Mouse (Mus musculus) myocyte (in vitro differentiated cells): ENCODE measurements at regions not wholly inside any gene's neighbourhood (a gene's known extent, or its start where the extent isn't known, plus 50 kb on each side); places are given as distances from the start of the nearest gene placed in this dataset.

Experiments
- H3K27me3 ChIP-seq: one replicate; pipeline ENCODE4 v1.6.1; 2011; ENCODE audit not compliant: control insufficient read depth, insufficient read depth, insufficient read length
- H3K36me3 ChIP-seq: one replicate; pipeline ENCODE4 v1.6.1; 2011; ENCODE audit not compliant: control insufficient read depth, insufficient read depth
- H3K4me2 ChIP-seq: one replicate; pipeline ENCODE4 v1.6.1; 2011; ENCODE audit warnings: low read depth, control low read depth
- H3K4me3 ChIP-seq: one replicate; pipeline ENCODE4 v1.5.1; 2011; ENCODE audit warnings: mild to moderate bottlenecking, control low read depth, moderate library complexity
- H3K79me2 ChIP-seq: one replicate; pipeline ENCODE4 v1.6.1; 2011; ENCODE audit not compliant: control insufficient read depth, insufficient read depth
- H3ac ChIP-seq: one replicate; pipeline ENCODE4 v1.6.1; 2011; ENCODE audit not compliant: control insufficient read depth, insufficient read length
- CEBPB ChIP-seq: IDR thresholded peaks from 2 replicates; pipeline ENCODE4 v1.6.1; 2011; ENCODE audit warnings: mild to moderate bottlenecking, moderate library complexity; ENCODE audit not compliant: poor library complexity, insufficient read depth, severe bottlenecking
- E2F4 ChIP-seq: IDR thresholded peaks from one replicate; pipeline ENCODE4 v1.6.1; 2011; ENCODE audit warnings: mild to moderate bottlenecking, control low read depth, moderate library complexity; ENCODE audit not compliant: insufficient read depth
- MAX ChIP-seq: IDR thresholded peaks from one replicate; pipeline ENCODE4 v1.6.1; 2011; ENCODE audit warnings: low read depth, mild to moderate bottlenecking, control low read depth
- MYOD1 ChIP-seq, 3 experiments: IDR thresholded peaks; one replicate each; pipeline ENCODE4 v1.6.1; 2011; ENCODE audit warnings: control low read depth in 2 of 3, low read depth in 2 of 3, mild to moderate bottlenecking in 2 of 3, moderate library complexity in 1 of 3; ENCODE audit not compliant: insufficient read length in 2 of 3, control insufficient read depth in 1 of 3
- MYOG ChIP-seq, 3 experiments: IDR thresholded peaks; one replicate each; pipeline ENCODE4 v1.6.1; 2011; ENCODE audit warnings: control low read depth in 2 of 3, low read depth in 2 of 3, mild to moderate bottlenecking in 2 of 3; ENCODE audit not compliant: insufficient read length in 2 of 3, control insufficient read depth in 1 of 3, insufficient read depth in 1 of 3
- POLR2A ChIP-seq: IDR thresholded peaks from one replicate; pipeline ENCODE4 v1.6.1; 2011; ENCODE audit warnings: low read depth, mild to moderate bottlenecking, control low read depth, moderate library complexity; ENCODE audit not compliant: insufficient read length
- POLR2AphosphoS2 ChIP-seq: IDR thresholded peaks from one replicate; pipeline ENCODE4 v1.6.1; 2011; ENCODE audit warnings: low read depth, control low read depth; ENCODE audit not compliant: insufficient read length
- REST ChIP-seq: IDR thresholded peaks from one replicate; pipeline ENCODE4 v1.6.1; 2011; ENCODE audit warnings: mild to moderate bottlenecking, control low read depth, moderate library complexity; ENCODE audit not compliant: insufficient read depth, insufficient read length
- SRF ChIP-seq: IDR thresholded peaks from one replicate; pipeline ENCODE4 v1.6.1; 2011; ENCODE audit warnings: low read depth; ENCODE audit not compliant: control insufficient read depth, insufficient read length
- TCF12 ChIP-seq: IDR thresholded peaks from one replicate; pipeline ENCODE4 v1.6.1; 2011; ENCODE audit warnings: mild to moderate bottlenecking, control low read depth; ENCODE audit not compliant: poor library complexity, insufficient read depth, severe bottlenecking
- TCF3 ChIP-seq: IDR thresholded peaks from one replicate; pipeline ENCODE4 v1.6.1; 2011; ENCODE audit warnings: low read depth, control low read depth; ENCODE audit not compliant: insufficient read length
- USF1 ChIP-seq: IDR thresholded peaks from one replicate; pipeline ENCODE4 v1.6.1; 2011; ENCODE audit warnings: low read depth, mild to moderate bottlenecking, control low read depth, moderate library complexity

DNA sequence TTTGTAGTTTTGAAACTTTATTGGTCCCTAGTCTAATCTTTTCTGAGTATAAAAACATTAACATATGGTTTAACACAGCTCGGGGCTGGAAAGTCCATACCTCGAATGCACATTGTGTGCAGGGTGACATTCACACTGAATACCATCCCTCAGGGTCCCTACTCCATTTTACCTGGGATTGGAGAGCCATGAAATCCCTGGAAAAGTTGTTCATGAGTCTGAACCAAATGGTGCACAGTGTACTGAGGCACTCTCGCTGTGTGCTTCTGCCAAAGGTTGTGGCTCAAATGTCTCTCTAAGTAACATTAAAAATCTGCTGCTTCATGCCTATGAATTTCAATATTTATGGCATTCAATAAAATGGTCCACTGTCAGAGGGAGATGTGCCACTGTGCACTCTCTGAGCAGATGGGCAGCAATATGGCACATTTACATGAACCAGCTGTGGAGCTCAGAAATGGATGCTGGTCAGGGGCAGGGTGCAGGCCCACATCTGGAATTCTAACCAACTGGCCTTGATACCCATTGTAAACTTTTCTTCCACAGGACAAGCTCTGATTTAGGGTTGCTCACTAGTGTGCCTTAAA is 116.7 kb downstream of the Olig3 start:
- Histone ChIP-seq H3K36me3 (no peaks in the 10 kb centered on the region), H3K79me2 (no peaks in the 10 kb centered on the region), H3ac (no peak overlapping the region), H3K27me3 (peaks cover 18% of the 10 kb centered on the region), H3K4me2 (no peak overlapping the region), H3K4me3 (no peak overlapping the region)
- no peak for TF ChIP-seq TCF12
- TF ChIP-seq POLR2AphosphoS2 = no peak
- TF ChIP-seq CEBPB = no peak
- no peak for TF ChIP-seq MYOD1 (IDR thresholded peaks at IDR 0.05; ENCODE audit: control insufficient read depth in 1 of 3, insufficient read length in 2 of 3, low read depth in 2 of 3)
- no peak for TF ChIP-seq TCF3
- TF ChIP-seq MAX = no peak
- no peak for TF ChIP-seq SRF

DNA sequence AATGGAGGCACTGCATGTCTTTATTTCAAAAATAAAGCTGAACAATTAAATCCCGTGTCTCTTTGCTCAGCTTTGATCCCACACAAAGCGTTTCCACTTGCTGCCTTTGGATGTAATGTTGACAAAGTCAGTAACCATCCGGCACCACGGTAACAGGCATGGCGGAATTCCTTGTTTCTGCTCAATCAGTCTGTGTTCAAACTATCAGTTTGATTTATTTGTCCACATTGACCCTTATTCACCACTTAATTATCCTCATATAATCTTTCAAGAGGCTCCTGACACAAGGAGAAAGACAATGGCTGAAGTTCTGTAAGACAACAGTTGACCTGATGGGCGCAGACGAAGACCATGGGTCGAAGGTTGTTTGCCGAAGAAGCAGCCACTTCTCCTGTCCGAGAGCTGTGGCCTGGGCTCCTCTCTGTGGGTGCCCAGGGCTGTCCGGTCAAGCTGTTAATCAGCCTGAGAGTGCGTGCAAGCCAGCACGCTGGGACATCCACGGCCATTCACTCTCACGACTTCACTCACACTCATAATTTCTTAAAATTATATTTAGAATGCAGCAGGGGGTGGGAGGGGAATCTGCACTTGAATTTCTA is 106.1 kb upstream of the Ifngr1 start:
- no peak for TF ChIP-seq TCF12
- no peak for TF ChIP-seq MAX
- no peak for TF ChIP-seq POLR2AphosphoS2
- no peak for TF ChIP-seq POLR2A
- TF ChIP-seq SRF = no peak
- no peak for TF ChIP-seq MYOG (IDR thresholded peaks at IDR 0.05; ENCODE audit: control insufficient read depth in 1 of 3, insufficient read depth in 1 of 3, insufficient read length in 2 of 3, low read depth in 2 of 3)
- TF ChIP-seq E2F4 = no peak
- no peak for TF ChIP-seq USF1
- no peak for TF ChIP-seq REST
- TF ChIP-seq CEBPB = no peak
- no peak for TF ChIP-seq MYOD1 (IDR thresholded peaks at IDR 0.05; ENCODE audit: control insufficient read depth in 1 of 3, insufficient read length in 2 of 3, low read depth in 2 of 3)
- TF ChIP-seq TCF3 = no peak
- Histone ChIP-seq H3K4me3 (no peak overlapping the region), H3ac (no peak overlapping the region), H3K79me2 (no peaks in the 10 kb centered on the region), H3K36me3 (no peaks in the 10 kb centered on the region), H3K27me3 (peaks cover 15% of the 10 kb centered on the region), H3K4me2 (no peak overlapping the region)

DNA sequence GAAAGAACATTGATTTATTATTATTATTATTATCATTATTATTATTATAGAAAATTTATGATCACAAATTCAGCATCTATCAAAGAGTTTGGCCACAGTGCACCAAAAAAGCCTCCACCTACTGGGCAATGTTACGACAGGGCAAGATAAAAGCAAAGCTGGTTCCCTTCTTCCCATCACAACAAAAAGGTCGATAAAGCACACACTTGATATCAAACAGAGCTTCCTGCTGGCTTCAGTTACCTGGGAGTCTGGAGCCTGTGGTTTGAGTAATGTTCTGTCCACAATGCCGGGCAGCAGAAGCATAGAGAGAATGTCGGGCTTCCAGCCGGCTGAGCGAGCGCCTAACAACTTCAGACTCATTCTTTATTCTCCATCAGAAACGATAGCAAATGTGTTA is 101.2 kb upstream of the Ifngr1 start:
- H3K79me2 ChIP-seq = no peaks in the 10 kb centered on the region
- TF ChIP-seq TCF12 (no peak), MYOD1 (IDR thresholded peaks at IDR 0.05; ENCODE audit: control insufficient read depth in 1 of 3, insufficient read length in 2 of 3, low read depth in 2 of 3) (no peak), POLR2AphosphoS2 (no peak), TCF3 (no peak)
- no peak overlapping the region for H3K4me2 ChIP-seq
- H3K27me3 ChIP-seq = peaks cover 21% of the 10 kb centered on the region
- H3ac ChIP-seq = no peak overlapping the region
- no peak overlapping the region for H3K4me3 ChIP-seq
- H3K36me3 ChIP-seq = no peaks in the 10 kb centered on the region

DNA sequence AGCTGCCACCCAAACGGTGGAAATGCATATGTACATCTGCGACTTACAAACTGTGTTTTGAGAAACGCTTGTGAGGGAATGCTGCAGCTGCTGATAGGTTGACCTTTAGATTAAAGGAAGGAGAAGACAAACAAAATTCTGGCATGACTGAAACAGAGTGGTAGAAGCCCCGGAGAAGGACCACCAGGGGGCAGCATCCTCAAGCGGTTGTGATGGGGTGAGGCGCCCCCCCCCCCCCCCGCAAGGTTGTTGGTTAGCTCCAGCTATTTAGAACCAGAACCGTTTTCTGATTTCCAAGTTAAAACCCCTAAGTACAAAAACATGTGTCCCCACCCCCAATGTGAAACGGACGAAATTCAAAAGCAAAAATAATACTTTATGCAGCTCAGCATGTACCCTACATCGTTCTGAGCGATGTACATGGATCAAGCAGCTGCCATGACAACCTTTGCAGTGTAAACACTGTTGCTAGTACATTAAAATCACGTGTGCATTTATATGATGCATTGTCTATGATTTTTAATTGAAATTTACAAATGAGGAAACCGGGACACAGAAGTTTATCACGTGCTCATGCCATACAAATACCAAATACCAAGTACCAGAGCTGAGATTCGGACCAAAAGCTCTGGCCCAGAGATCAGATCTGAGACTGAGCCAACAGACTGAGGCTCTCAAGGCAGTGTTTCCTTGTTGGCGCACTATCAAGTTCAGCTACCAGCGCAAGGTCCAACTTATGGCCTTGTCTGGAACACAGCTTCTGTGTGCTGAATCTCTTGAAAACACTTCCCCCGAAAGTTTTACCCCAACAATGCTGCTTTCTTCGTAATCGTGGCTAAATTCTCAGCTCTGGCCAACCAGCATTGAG is 100.0 kb upstream of the Ifngr1 start:
- Histone ChIP-seq H3K4me2 (no peak overlapping the region), H3ac (no peak overlapping the region), H3K79me2 (no peaks in the 10 kb centered on the region), H3K4me3 (no peak overlapping the region), H3K27me3 (peaks cover 17% of the 10 kb centered on the region), H3K36me3 (no peaks in the 10 kb centered on the region)
- TF ChIP-seq TCF12 (no peak), CEBPB (no peak), SRF (no peak), MYOG (IDR thresholded peaks at IDR 0.05; ENCODE audit: control insufficient read depth in 1 of 3, insufficient read depth in 1 of 3, insufficient read length in 2 of 3, low read depth in 2 of 3) (no peak), MAX (no peak), POLR2A (no peak), POLR2AphosphoS2 (no peak), REST (no peak), MYOD1 (IDR thresholded peaks at IDR 0.05; ENCODE audit: control insufficient read depth in 1 of 3, insufficient read length in 2 of 3, low read depth in 2 of 3) (no peak), TCF3 (no peak), E2F4 (no peak), USF1 (no peak)
